Mouse (Mus musculus) heart, embryonic 11.5 days (tissue): ENCODE measurements around the gene Ugcg. TPM values are rescaled to one million over a fixed set of nuclear protein-coding genes. Genes with fewer than 3 reads are reported as not detected.

Experiments used
- ATAC-seq: fragments of 200-750 bp; cut with Nextera tagmentation; replicated peaks from 2 replicates; pipeline ENCODE4 v1.8.0; 2017; ENCODE audit warnings: moderate library complexity; ENCODE audit not compliant: insufficient number of reproducible peaks, low FRiP score, low TSS enrichment
- H3K27ac ChIP-seq: fragments of 300-500 bp; sonication (generic); 2 replicates; pipeline ENCODE4 v1.5.1; 2014; ENCODE audit warnings: mild to moderate bottlenecking, low read depth, low read length
- H3K27me3 ChIP-seq: fragments of 300-500 bp; sonication (generic); 2 replicates; pipeline ENCODE4 v1.6.1; 2014; ENCODE audit warnings: mild to moderate bottlenecking, low read length, mixed read lengths; ENCODE audit not compliant: control insufficient read depth, insufficient read depth
- H3K36me3 ChIP-seq: fragments of 300-500 bp; sonication (generic); 2 replicates; pipeline ENCODE4 v1.6.1; 2014; ENCODE audit warnings: mild to moderate bottlenecking, low read length, moderate library complexity, mixed read lengths; ENCODE audit not compliant: control insufficient read depth, insufficient read depth
- H3K4me1 ChIP-seq: fragments of 300-500 bp; sonication (generic); 2 replicates; pipeline ENCODE4 v1.6.1; 2014; ENCODE audit warnings: low read length; ENCODE audit not compliant: control insufficient read depth, insufficient read depth
- H3K4me2 ChIP-seq: fragments of 300-500 bp; sonication (generic); 2 replicates; pipeline ENCODE4 v1.6.1; 2014; ENCODE audit warnings: mild to moderate bottlenecking, moderate library complexity
- H3K4me3 ChIP-seq: fragments of 300-500 bp; sonication (generic); 2 replicates; pipeline ENCODE4 v1.5.1; 2014; ENCODE audit warnings: low read depth, low read length
- H3K9ac ChIP-seq: fragments of 300-500 bp; sonication (generic); 2 replicates; pipeline ENCODE4 v1.6.1; 2014; ENCODE audit warnings: mild to moderate bottlenecking, low read depth, low read length, moderate library complexity
- H3K9me3 ChIP-seq: fragments of 300-500 bp; sonication (generic); replicated peaks from 2 replicates; pipeline ENCODE4 v1.6.1; 2016; ENCODE audit warnings: low read length; ENCODE audit not compliant: control insufficient read depth
- whole genome bisulfite sequencing: fragments of 180-500 bp; shearing (Covaris S2); extraction: QIAGEN DNeasy Blood & Tissue Kit; methylation state at CpG from one replicate; pipeline ENCODE4 v1.1.7; 2014; ENCODE audit not compliant: insufficient replicate concordance; 5-methylcytosine and 5-hydroxymethylcytosine counted together
- polyA plus RNA-seq: library from polyadenylated mRNA; unstranded; fragments of >200 nt; fragmentation: Nextera tagmentation; extraction: Ambion mirVana; gene quantifications from 2 replicates; pipeline ENCODE4 v1.2.1, GENCODE M21; 2014

Ugcg gene
- polyA plus RNA-seq = 10.7 and 14.8 TPM in 2 replicates

DNA sequence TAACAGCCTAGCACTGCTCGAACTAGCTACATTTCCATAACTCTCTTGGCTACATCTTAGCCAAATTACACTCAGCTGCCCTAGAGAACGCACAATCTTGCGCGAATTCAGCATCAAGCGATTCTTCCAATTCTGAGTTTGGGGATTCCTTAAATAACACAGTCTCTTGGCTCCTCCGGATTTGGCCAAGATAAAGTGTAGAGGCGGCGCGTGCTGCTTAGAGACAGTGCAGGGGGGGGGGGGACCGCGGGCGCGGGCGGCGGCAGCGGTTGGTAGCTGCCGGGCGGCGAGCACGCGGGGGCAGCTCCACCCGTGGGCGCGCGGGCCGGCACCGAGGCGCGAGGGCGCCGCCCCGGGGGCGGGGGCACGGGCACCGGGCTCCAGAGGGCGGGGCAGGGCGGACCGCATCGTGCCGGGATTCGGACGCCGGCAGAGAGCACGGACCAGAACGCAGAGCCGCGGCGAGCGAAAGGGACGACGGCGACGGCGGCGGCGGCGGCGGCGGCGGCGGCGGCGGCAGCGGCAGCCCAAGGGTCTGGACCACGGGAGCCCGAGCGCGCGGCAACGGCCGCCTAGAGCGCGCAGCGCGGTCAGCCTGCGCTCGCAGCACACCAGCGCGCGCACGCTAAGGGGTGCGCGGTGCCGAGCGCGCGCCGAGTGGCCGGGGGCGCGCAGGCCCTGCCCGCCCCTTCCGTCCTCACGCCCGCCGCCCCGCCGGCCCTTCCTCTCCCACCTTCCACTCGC is at the start of gene Ugcg:
Gene Ugcg, plus strand, starts transcription at position 456 of the 744 bp plus-strand sequence.
- peak; percentile 85 for ATAC-seq
- WGBS = 2% methylated on average over 39 of the region's 99 CpGs
- Histone ChIP-seq H3K27ac (peak within 1 kb of the TSS; percentile 97), H3K4me2 (peak within 1 kb of the TSS; percentile 72), H3K4me1 (0 out of 2 replicates have a peak, but pooled peaks cover 4% of the 10 kb centered on the region), H3K36me3 (no peaks in the 10 kb centered on the region), H3K9ac (peak within 1 kb of the TSS; percentile 93), H3K27me3 (no peaks in the 10 kb centered on the region), H3K4me3 (peak within 1 kb of the TSS; percentile 97), H3K9me3 (no peaks in the 10 kb centered on the region)

DNA sequence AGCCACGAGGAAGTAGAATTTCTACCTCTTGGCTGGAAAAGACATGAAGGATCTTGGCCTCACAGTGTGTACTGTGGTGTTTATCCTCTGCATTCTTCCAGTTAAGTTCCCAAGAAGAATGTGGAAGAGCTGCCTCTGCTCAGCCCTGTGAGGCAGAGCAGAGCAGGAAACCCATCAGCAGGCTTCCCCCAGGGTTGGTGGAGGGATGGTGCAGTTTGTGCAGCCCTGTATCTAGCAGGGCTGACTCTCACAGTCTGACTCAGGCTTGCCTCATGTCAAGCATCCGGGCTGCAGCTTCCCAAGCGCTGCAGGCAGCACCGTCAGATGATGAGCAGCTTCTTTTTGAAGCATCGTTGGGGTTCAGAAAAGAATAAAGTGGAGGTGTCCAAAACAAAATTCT is 40.0 kb upstream of the Ugcg start:
- no peak for ATAC-seq
- no peak overlapping the region for H3K4me2 ChIP-seq
- no peak overlapping the region for H3K27ac ChIP-seq

DNA sequence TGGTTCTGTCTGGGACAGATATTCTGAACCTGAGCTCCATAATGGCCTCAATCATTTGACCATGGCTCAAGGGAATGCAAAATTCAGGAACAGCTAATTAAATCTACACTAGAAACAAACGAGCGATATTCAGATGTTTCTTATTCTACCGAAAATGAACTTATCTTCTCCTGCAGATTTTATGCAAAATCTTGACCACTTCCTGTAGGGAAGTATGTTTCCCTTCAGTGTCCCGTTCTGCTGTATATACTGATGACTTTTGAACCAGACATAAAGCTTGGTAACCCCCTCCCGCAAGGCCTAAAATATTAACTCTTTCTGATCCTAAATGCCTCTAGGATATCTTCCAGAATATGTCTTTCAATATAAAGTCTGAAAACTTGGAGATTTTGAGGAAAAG is 38.1 kb upstream of the Ugcg start:
- Histone ChIP-seq H3K9ac (no peak overlapping the region), H3K4me1 (no peaks in the 10 kb centered on the region), H3K27me3 (no peaks in the 10 kb centered on the region), H3K36me3 (no peaks in the 10 kb centered on the region), H3K4me3 (no peak overlapping the region), H3K27ac (no peak overlapping the region), H3K4me2 (no peak overlapping the region), H3K9me3 (no peaks in the 10 kb centered on the region)
- 59% methylated on average over 5 of the region's 5 CpGs for WGBS
- no peak for ATAC-seq

More for the DNA sequence above, 40.0 kb upstream of the Ugcg start:
- no peak overlapping the region for H3K9ac ChIP-seq
- H3K9me3 ChIP-seq = no peaks in the 10 kb centered on the region
- H3K27me3 ChIP-seq = no peaks in the 10 kb centered on the region
- no peaks in the 10 kb centered on the region for H3K36me3 ChIP-seq
- no peaks in the 10 kb centered on the region for H3K4me1 ChIP-seq
- 51% methylated on average over 5 of the region's 5 CpGs for WGBS
- no peak overlapping the region for H3K4me3 ChIP-seq

- no peak overlapping the region for H3K4me2 ChIP-seq
- H3K4me1 ChIP-seq = no peaks in the 10 kb centered on the region
- H3K4me3 ChIP-seq = no peak overlapping the region
- 93% methylated on average over 1 of the region's 1 CpGs for WGBS
- no peaks in the 10 kb centered on the region for H3K36me3 ChIP-seq
- ATAC-seq = no peak
- H3K27me3 ChIP-seq = no peaks in the 10 kb centered on the region
- no peak overlapping the region for H3K27ac ChIP-seq
- no peak overlapping the region for H3K9ac ChIP-seq
- H3K9me3 ChIP-seq = no peaks in the 10 kb centered on the region
These were observed 37.1 kb upstream of the Ugcg start for GRCm38 (mm10) chr4:59151953-59152352.

GRCm38 (mm10) chr4:59156897-59157592 is 32.0 kb upstream of the Ugcg start:
- ATAC-seq = no peak
- Histone ChIP-seq H3K27me3 (no peaks in the 10 kb centered on the region), H3K4me2 (no peak overlapping the region), H3K9me3 (no peaks in the 10 kb centered on the region), H3K36me3 (no peaks in the 10 kb centered on the region), H3K4me1 (peaks cover 8% of the 10 kb centered on the region; the same call in 1 of the 2 replicates), H3K27ac (no peak overlapping the region), H3K4me3 (no peak overlapping the region), H3K9ac (no peak overlapping the region)
- 39% methylated on average over 7 of the region's 7 CpGs for whole genome bisulfite sequencing

DNA sequence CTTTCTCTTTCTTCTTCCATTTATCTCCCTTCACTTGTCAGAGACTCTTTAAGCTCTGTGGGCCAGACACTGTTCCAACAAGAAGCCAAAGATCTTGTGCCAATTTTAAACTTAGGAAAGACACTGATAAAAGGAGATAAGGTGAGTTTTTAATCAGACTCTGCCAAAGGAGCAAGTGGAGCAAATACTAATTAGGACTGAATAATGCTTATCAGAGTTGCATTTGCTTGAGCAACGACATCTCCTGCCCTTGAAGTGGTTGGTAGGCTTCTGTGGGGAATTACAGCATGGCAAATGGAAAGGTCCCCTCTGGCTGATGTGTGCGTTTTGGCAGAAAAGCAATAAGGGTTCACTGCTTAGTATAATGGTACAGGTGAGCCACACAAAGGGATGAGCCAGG is 31.4 kb upstream of the Ugcg start:
- no peak overlapping the region for H3K4me2 ChIP-seq
- WGBS = 34% methylated on average over 2 of the region's 2 CpGs
- H3K9me3 ChIP-seq = no peaks in the 10 kb centered on the region
- no peak overlapping the region for H3K27ac ChIP-seq
- H3K27me3 ChIP-seq = no peaks in the 10 kb centered on the region
- H3K9ac ChIP-seq = no peak overlapping the region
- no peaks in the 10 kb centered on the region for H3K36me3 ChIP-seq
- no peak overlapping the region for H3K4me3 ChIP-seq
- H3K4me1 ChIP-seq = peaks cover 8% of the 10 kb centered on the region; the same call in 1 of the 2 replicates
- no peak for ATAC-seq

DNA sequence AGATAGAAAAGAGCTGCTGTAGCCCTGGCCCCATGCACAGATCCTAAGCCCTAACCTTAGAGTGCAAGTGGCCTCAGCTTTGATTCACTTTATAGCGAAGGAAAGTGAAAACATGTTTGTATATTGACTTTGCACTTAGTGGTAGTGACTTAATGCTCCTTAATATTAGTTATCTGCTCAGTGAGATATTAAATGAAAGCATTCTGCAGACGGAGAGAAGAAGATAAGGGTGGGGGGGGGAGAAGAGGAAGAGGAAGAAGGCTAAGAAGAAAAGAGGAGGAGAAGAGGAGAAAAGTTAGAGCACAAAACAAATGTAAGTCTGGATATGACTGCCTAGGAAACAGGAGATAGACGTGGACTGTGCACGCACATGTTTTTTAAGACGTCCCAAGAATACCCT is 28.8 kb upstream of the Ugcg start:
- 74% methylated on average over 5 of the region's 5 CpGs for WGBS
- no peak overlapping the region for H3K9ac ChIP-seq

DNA sequence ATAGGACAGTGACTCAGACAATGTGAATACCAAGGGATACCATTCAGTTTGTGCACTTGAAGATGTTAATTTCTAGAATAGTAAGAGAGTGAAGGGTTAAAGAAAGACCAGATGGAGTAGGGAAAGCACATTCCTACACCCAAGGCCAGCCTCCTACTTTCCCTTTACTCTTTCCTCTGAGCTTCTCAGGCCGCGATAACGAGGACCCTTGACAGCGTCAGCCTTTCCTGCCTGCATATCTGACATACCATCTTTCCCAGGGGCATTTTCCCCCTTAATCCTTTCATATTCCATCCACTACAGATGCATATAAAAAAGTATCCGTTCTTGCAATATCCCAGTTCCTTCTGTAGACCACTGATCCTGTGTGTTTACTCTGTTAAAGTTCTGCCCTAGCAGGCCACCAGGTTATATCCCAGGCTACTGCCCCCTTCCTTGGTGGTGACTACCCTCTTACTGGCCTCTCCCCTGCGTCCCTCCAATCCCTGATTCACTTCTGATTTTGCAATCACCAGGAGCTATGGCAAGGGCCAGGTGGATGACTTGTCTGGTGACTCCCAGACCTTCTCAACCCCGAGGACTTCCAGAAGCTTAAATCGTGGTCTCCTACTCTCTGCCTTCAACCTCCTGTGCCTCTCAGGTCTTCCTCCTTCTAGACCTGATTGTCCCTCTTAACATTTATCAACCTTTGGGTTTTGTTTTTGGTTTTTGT is 27.9 kb upstream of the Ugcg start:
- ATAC-seq = no peak
- WGBS = 42% methylated on average over 8 of the region's 8 CpGs
- no peak overlapping the region for H3K27ac ChIP-seq

More for the DNA sequence above, 28.8 kb upstream of the Ugcg start:
- Histone ChIP-seq H3K4me1 (peaks cover 8% of the 10 kb centered on the region; the same call in 1 of the 2 replicates), H3K4me3 (no peak overlapping the region), H3K27ac (no peak overlapping the region), H3K36me3 (no peaks in the 10 kb centered on the region), H3K4me2 (no peak overlapping the region), H3K27me3 (no peaks in the 10 kb centered on the region), H3K9me3 (no peaks in the 10 kb centered on the region)
- ATAC-seq = no peak

More for the DNA sequence above, 27.9 kb upstream of the Ugcg start:
- H3K36me3 ChIP-seq = no peaks in the 10 kb centered on the region
- H3K9ac ChIP-seq = no peak overlapping the region
- no peak overlapping the region for H3K4me2 ChIP-seq
- H3K4me1 ChIP-seq = peaks cover 8% of the 10 kb centered on the region; the same call in 1 of the 2 replicates
- no peaks in the 10 kb centered on the region for H3K27me3 ChIP-seq
- no peak overlapping the region for H3K4me3 ChIP-seq
- H3K9me3 ChIP-seq = no peaks in the 10 kb centered on the region
